Mouse (Mus musculus) heart, postnatal 0 days (tissue): Measurements from ENCODE around the gene Vamp8.

Source experiments
- CTCF ChIP-seq: IDR thresholded peaks from 2 replicates; pipeline ENCODE4 v1.5.1; 2016; ENCODE audit warnings: antibody characterized with exemption, control low read depth, low read depth
- EP300 ChIP-seq: IDR thresholded peaks from 2 replicates; pipeline ENCODE4 v1.6.1; 2016; ENCODE audit warnings: antibody characterized with exemption, low read depth

DNA sequence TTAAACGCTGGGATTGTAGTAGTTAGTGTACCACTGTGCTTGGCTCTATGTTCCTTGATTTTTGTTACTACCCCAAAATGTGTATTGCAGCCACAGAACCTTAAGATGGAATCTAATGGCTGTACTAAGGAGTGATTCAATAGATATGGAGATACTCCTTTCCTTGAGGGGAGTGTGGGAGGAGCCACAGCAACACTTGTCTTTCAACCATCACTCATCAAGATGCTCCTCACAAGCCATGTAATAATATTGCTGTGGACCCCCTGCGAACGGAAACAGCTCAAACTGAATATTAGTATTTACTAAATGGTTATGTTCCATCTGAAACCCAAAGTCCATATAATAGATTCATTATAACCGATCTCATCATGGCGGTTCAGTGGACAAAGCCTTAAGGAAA lies 47.7 kb upstream of the Vamp8 start:
- no peak for TF ChIP-seq CTCF
- no peak for TF ChIP-seq EP300
